Mouse (Mus musculus): ENCODE data around the gene Pdhx. TPM values are rescaled to one million over a fixed set of nuclear protein-coding genes. Genes with fewer than 3 reads are reported as not detected.

The Pdhx gene
- polyA plus RNA-seq, 1 experiment from 2014 or later, result 61.7 TPM

- Histone ChIP-seq H3K4me3 (replicated peaks) (no peak overlapping the region), H3K9me3 (no peaks in the 10 kb centered on the region), H3K36me3 (peaks cover 20% of the 10 kb centered on the region), H3K4me1 (replicated peaks) (0 out of 2 replicates have a peak, but pooled peaks cover under 1% of the 10 kb centered on the region), H3K27me3 (no peaks in the 10 kb centered on the region), H3K27ac (no peak overlapping the region), H3K9ac (replicated peaks) (no peak overlapping the region), H3K4me2 (replicated peaks) (no peak overlapping the region)
- no peak for ATAC-seq
- WGBS, result 65% methylated on average over 5 of the region's 5 CpGs
Observed at GRCm38 (mm10) chr2:103084451-103084850, 11.1 kb upstream of the Pdhx start.

GRCm38 (mm10) chr2:103082853-103083252 is 9.5 kb upstream of the Pdhx start:
- whole genome bisulfite sequencing, result 85% methylated on average over 7 of the region's 7 CpGs
- H3K4me2 ChIP-seq (replicated peaks), result no peak overlapping the region
- no peak overlapping the region for H3K9ac ChIP-seq (replicated peaks)
- H3K9me3 ChIP-seq, result no peaks in the 10 kb centered on the region
- no peak overlapping the region for H3K4me3 ChIP-seq (replicated peaks)
- H3K4me1 ChIP-seq (replicated peaks), result no peaks in the 10 kb centered on the region
- no peak for ATAC-seq
- no peaks in the 10 kb centered on the region for H3K27me3 ChIP-seq
- H3K36me3 ChIP-seq, result peaks cover 6% of the 10 kb centered on the region; the same call in 1 of the 2 replicates
- H3K27ac ChIP-seq, result no peak overlapping the region

DNA sequence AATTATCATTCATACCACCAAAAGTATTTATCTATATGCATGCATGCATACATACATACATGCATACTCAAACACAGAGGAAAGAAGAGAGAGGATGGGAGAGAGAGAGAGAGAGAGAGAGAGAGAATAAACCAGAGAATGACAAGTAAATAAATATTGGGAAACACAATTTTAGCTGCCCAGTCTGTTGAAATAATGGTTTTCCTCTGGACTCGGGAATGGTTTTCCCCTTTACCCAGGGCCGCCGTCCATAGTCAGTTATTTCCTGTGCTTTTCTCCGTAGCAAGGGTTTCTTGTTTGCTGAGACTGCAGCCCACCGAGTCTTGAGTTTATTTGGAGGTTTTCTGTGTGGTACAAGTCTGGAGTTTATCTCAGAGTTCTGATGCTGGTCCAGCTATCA is 8.4 kb upstream of the Pdhx start:
- WGBS, result 89% methylated on average over 5 of the region's 5 CpGs
- no peak overlapping the region for H3K4me2 ChIP-seq (replicated peaks)
- H3K36me3 ChIP-seq, result peaks cover 7% of the 10 kb centered on the region
- no peak overlapping the region for H3K27ac ChIP-seq
- H3K4me1 ChIP-seq (replicated peaks), result no peaks in the 10 kb centered on the region
- no peak overlapping the region for H3K4me3 ChIP-seq (replicated peaks)
- no peak for ATAC-seq
- no peaks in the 10 kb centered on the region for H3K9me3 ChIP-seq
- H3K27me3 ChIP-seq, result no peaks in the 10 kb centered on the region
- no peak overlapping the region for H3K9ac ChIP-seq (replicated peaks)

- Histone ChIP-seq H3K27me3 (no peaks in the 10 kb centered on the region), H3K4me2 (replicated peaks) (no peak overlapping the region), H3K4me3 (replicated peaks) (no peak overlapping the region), H3K4me1 (replicated peaks) (no peaks in the 10 kb centered on the region), H3K9me3 (no peaks in the 10 kb centered on the region), H3K36me3 (peaks cover 7% of the 10 kb centered on the region), H3K27ac (no peak overlapping the region), H3K9ac (replicated peaks) (no peak overlapping the region)
- ATAC-seq, result no peak
- 74% methylated on average over 6 of the region's 6 CpGs for WGBS
Observed at GRCm38 (mm10) chr2:103081117-103081516, 7.8 kb upstream of the Pdhx start.

- no peaks in the 10 kb centered on the region for H3K36me3 ChIP-seq
- H3K4me2 ChIP-seq (replicated peaks), result no peak overlapping the region
- H3K27me3 ChIP-seq, result no peaks in the 10 kb centered on the region
- H3K4me1 ChIP-seq (replicated peaks), result peaks cover 38% of the 10 kb centered on the region
- ATAC-seq, result no peak
- no peak overlapping the region for H3K4me3 ChIP-seq (replicated peaks)
- H3K9me3 ChIP-seq, result no peaks in the 10 kb centered on the region
- 81% methylated on average over 3 of the region's 3 CpGs for WGBS
- no peak overlapping the region for H3K27ac ChIP-seq
- H3K9ac ChIP-seq (replicated peaks), result no peak overlapping the region
Observed at GRCm38 (mm10) chr2:103070586-103070985, 2.7 kb downstream of the Pdhx start.

DNA sequence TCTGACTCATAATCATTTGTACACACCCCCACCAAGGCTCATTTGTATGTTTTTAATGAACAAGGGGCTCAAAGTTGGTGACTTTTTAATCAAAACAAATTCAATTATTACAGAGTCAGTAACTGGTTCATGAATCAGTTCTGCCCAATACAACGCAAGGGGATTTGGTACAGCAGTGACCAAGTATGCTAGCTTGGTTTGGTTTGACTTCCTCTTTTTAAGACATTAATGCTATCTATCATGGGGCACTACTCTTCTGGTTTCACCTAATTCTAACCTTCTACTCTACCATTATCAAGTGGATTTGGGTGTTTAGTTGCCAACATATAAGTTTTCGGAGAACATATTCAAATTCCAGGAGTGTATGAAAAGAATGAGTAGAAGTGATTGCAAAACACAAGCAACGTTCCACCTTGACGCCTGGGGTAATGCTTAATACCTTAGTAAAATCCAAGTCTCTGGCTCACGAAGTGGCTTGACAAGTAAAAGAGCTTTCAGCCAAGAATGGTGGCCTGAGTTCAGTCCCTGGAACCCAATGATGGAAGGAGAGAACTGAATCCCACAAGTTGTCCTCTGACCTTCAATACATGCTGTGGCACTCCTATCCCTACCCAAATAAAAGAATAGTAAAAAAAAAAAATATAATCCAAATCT is 3.4 kb downstream of the Pdhx start:
- Histone ChIP-seq H3K4me2 (replicated peaks) (no peak overlapping the region), H3K36me3 (no peaks in the 10 kb centered on the region), H3K27ac (no peak overlapping the region), H3K27me3 (no peaks in the 10 kb centered on the region), H3K4me1 (replicated peaks) (peaks cover 36% of the 10 kb centered on the region), H3K4me3 (replicated peaks) (no peak overlapping the region), H3K9ac (replicated peaks) (no peak overlapping the region), H3K9me3 (no peaks in the 10 kb centered on the region)
- WGBS, result 97% methylated on average over 5 of the region's 5 CpGs
- ATAC-seq, result no peak

- no peak for ATAC-seq
- Histone ChIP-seq H3K9ac (replicated peaks) (no peak overlapping the region), H3K36me3 (no peaks in the 10 kb centered on the region), H3K27ac (no peak overlapping the region), H3K9me3 (no peaks in the 10 kb centered on the region), H3K4me3 (replicated peaks) (no peak overlapping the region), H3K4me1 (replicated peaks) (peaks cover 27% of the 10 kb centered on the region), H3K27me3 (no peaks in the 10 kb centered on the region), H3K4me2 (replicated peaks) (no peak overlapping the region)
- 100% methylated on average over 1 of the region's 1 CpGs for WGBS
Observed at GRCm38 (mm10) chr2:103068602-103069001, 4.7 kb downstream of the Pdhx start.

GRCm38 (mm10) chr2:103067552-103068207 is 5.6 kb downstream of the Pdhx start:
- peaks cover 31% of the 10 kb centered on the region for H3K4me1 ChIP-seq (replicated peaks)
- H3K4me3 ChIP-seq (replicated peaks), result no peak overlapping the region
- no peak overlapping the region for H3K4me2 ChIP-seq (replicated peaks)
- no peak overlapping the region for H3K27ac ChIP-seq
- 96% methylated on average over 2 of the region's 2 CpGs for WGBS
- ATAC-seq, result no peak
- H3K27me3 ChIP-seq, result no peaks in the 10 kb centered on the region
- no peak overlapping the region for H3K9ac ChIP-seq (replicated peaks)
- H3K9me3 ChIP-seq, result no peaks in the 10 kb centered on the region
- H3K36me3 ChIP-seq, result no peaks in the 10 kb centered on the region

GRCm38 (mm10) chr2:103066683-103067551 is 6.4 kb downstream of the Pdhx start:
- H3K4me1 ChIP-seq (replicated peaks), result peaks cover 24% of the 10 kb centered on the region
- no peak overlapping the region for H3K9ac ChIP-seq (replicated peaks)
- no peak overlapping the region for H3K4me2 ChIP-seq (replicated peaks)
- H3K9me3 ChIP-seq, result no peaks in the 10 kb centered on the region
- 86% methylated on average over 8 of the region's 8 CpGs for whole genome bisulfite sequencing
- no peaks in the 10 kb centered on the region for H3K36me3 ChIP-seq
- H3K27me3 ChIP-seq, result no peaks in the 10 kb centered on the region
- no peak for ATAC-seq
- H3K4me3 ChIP-seq (replicated peaks), result no peak overlapping the region
- no peak overlapping the region for H3K27ac ChIP-seq

- no peaks in the 10 kb centered on the region for H3K9me3 ChIP-seq
- no peaks in the 10 kb centered on the region for H3K27me3 ChIP-seq
- H3K4me2 ChIP-seq (replicated peaks), result no peak overlapping the region
- no peaks in the 10 kb centered on the region for H3K36me3 ChIP-seq
- peak; percentile 75; the same call in 1 of the 2 replicates for ATAC-seq
- peak overlapping the region; percentile 35; the same call in 1 of the 2 replicates for H3K27ac ChIP-seq
- peaks cover 12% of the 10 kb centered on the region for H3K4me1 ChIP-seq (replicated peaks)
- H3K9ac ChIP-seq (replicated peaks), result 0 out of 2 replicates have a peak overlapping the region, but pooled peaks have one; percentile 14
- 34% methylated on average over 3 of the region's 3 CpGs for WGBS
- no peak overlapping the region for H3K4me3 ChIP-seq (replicated peaks)
Observed at GRCm38 (mm10) chr2:103062865-103063264, 10.4 kb downstream of the Pdhx start.

- WGBS, result 91% methylated on average over 3 of the region's 3 CpGs
- H3K9ac ChIP-seq (replicated peaks), result no peak overlapping the region
- peaks cover 6% of the 10 kb centered on the region; the same call in 1 of the 2 replicates for H3K36me3 ChIP-seq
- H3K4me1 ChIP-seq (replicated peaks), result peaks cover 5% of the 10 kb centered on the region
- H3K27me3 ChIP-seq, result no peaks in the 10 kb centered on the region
- no peak for ATAC-seq
- H3K9me3 ChIP-seq, result no peaks in the 10 kb centered on the region
- H3K27ac ChIP-seq, result no peak overlapping the region
- H3K4me3 ChIP-seq (replicated peaks), result no peak overlapping the region
- no peak overlapping the region for H3K4me2 ChIP-seq (replicated peaks)
Observed at GRCm38 (mm10) chr2:103058266-103058665, 15.0 kb downstream of the Pdhx start.

DNA sequence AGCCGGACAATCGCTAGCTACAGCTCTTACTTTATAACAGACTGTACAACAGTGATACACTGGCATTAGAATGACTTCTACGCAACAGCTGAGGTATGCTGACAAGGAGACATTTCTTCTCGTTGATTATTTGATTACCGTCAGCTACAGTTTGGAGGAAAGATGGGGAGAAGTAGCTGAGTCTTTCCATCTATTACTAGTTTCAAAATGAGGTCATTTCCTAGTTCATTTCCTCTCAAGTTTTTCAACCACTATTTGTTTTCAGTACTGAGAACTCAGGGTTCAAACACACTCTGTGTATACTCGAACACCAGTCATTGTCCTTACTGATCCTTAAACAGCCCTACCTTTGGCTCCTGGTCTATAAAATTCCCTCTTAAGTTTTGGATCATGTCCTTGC is 17.5 kb downstream of the Pdhx start:
- H3K4me3 ChIP-seq (replicated peaks), result no peak overlapping the region
- no peak overlapping the region for H3K9ac ChIP-seq (replicated peaks)
- no peaks in the 10 kb centered on the region for H3K9me3 ChIP-seq
- WGBS, result 96% methylated on average over 6 of the region's 6 CpGs
- H3K36me3 ChIP-seq, result peaks cover 6% of the 10 kb centered on the region; the same call in 1 of the 2 replicates
- H3K4me1 ChIP-seq (replicated peaks), result no peaks in the 10 kb centered on the region
- no peak overlapping the region for H3K4me2 ChIP-seq (replicated peaks)
- H3K27ac ChIP-seq, result no peak overlapping the region
- H3K27me3 ChIP-seq, result no peaks in the 10 kb centered on the region
- no peak for ATAC-seq

Data from midbrain, embryonic 13.5 days (tissue).